9 mouse cellular contexts compared by ENCODE assay signal in genomic region chr17:57248771-57249170, GRCm38 (mm10). TPM values are rescaled to one million over a fixed set of nuclear protein-coding genes. Genes with fewer than 3 reads are reported as not detected.
DNase-seq lines count a peak whose midpoint lies in the region; ATAC-seq and TF ChIP-seq lines count a peak whose summit lies in the region.
"Had no signal": no experiment of that assay in that cellular context is flagged by ENCODE, and none has a peak within 500 bp of the region (broad histone marks: within the 10 kb centered on the region; RNA-seq: fewer than 3 reads in every experiment).

No protein-coding gene starts in this region.

- 7% methylated on average over 13 of the region's 13 CpGs for WGBS in liver, adult 2 months
- WGBS in hindbrain, embryonic 11.5 days: 11% methylated on average over 13 of the region's 13 CpGs
- 7% methylated on average over 13 of the region's 13 CpGs for WGBS in liver, embryonic 15.5 days (ENCODE audit: insufficient replicate concordance)
- WGBS in stomach, embryonic 14.5 days: 13% methylated on average over 13 of the region's 13 CpGs

- DNase-seq in liver, adult 2 months (ENCODE audit: extremely low read depth, low read depth, low spot score): no peak
- no peak for DNase-seq in liver
- DNase-seq in hindbrain, embryonic 11.5 days (ENCODE audit: low spot score): no peak
- no peak for DNase-seq in right cerebral cortex, postnatal 25 days
- no peak for DNase-seq in frontal cortex, postnatal 25 days (ENCODE audit: low spot score in 2 of 2)

- peak overlapping the region; percentile 6 for H3K4me3 ChIP-seq in liver, adult 2 months (ENCODE audit: insufficient read depth, low read depth, low read length)
- H3K4me3 ChIP-seq in cortical plate, adult 2 months (ENCODE audit: insufficient read depth, low read length): peak overlapping the region; percentile 48; the same call in 1 of the 2 replicates
- peak overlapping the region; percentile 60 for H3K4me3 ChIP-seq in hindbrain, embryonic 11.5 days (ENCODE audit: low read depth, low read length)
- peak overlapping the region; percentile 70 for H3K4me3 ChIP-seq in liver, embryonic 15.5 days (replicated peaks)
- peak overlapping the region; percentile 81 for H3K4me3 ChIP-seq in stomach, embryonic 14.5 days (ENCODE audit: low read depth, low read length)

- H3K9me3 ChIP-seq in hindbrain, embryonic 11.5 days (ENCODE audit: control insufficient read depth, low read length): no peaks in the 10 kb centered on the region
- H3K9me3 ChIP-seq in liver, embryonic 15.5 days (replicated peaks): no peaks in the 10 kb centered on the region
- no peaks in the 10 kb centered on the region for H3K9me3 ChIP-seq in stomach, embryonic 14.5 days (ENCODE audit: control insufficient read depth, low read depth, low read length)

- H3K4me2 ChIP-seq in hindbrain, embryonic 11.5 days (replicated peaks; ENCODE audit: low read depth, low read length): peak overlapping the region; percentile 82
- peak overlapping the region; percentile 77 for H3K4me2 ChIP-seq in liver, embryonic 15.5 days
- H3K4me2 ChIP-seq in stomach, embryonic 14.5 days (replicated peaks; ENCODE audit: low read depth, low read length): peak overlapping the region; percentile 61

- peak overlapping the region; percentile 70 for H3K9ac ChIP-seq in liver, adult 2 months (ENCODE audit: low read depth, low read length)
- H3K9ac ChIP-seq in hindbrain, embryonic 11.5 days (ENCODE audit: low read depth, low read length): peak overlapping the region; percentile 32; the same call in 1 of the 2 replicates
- peak overlapping the region; percentile 64 for H3K9ac ChIP-seq in liver, embryonic 15.5 days
- 0 out of 2 replicates have a peak overlapping the region, but pooled peaks have one; percentile 11 for H3K9ac ChIP-seq in stomach, embryonic 14.5 days (replicated peaks; ENCODE audit: low read depth, low read length)

- H3K79me2 ChIP-seq in liver, adult 2 months (ENCODE audit: control insufficient read depth, insufficient read depth, low read length): no peaks in the 10 kb centered on the region

- ATAC-seq in hindbrain, embryonic 11.5 days (ENCODE audit: low FRiP score): no peak
- ATAC-seq in liver, embryonic 15.5 days (ENCODE audit: insufficient read depth): no peak
- ATAC-seq in stomach, embryonic 14.5 days (ENCODE audit: insufficient number of reproducible peaks, insufficient read depth, low FRiP score, low read depth): no peak

- peak overlapping the region; percentile 84 for H3K27ac ChIP-seq in liver, adult 2 months (replicated peaks; ENCODE audit: insufficient read depth, low read depth, low read length)
- H3K27ac ChIP-seq in cortical plate, adult 2 months (ENCODE audit: insufficient read depth, low read length): peak overlapping the region; percentile 7; the same call in 1 of the 2 replicates
- H3K27ac ChIP-seq in hindbrain, embryonic 11.5 days (ENCODE audit: low read depth, low read length): peak overlapping the region; percentile 87
- H3K27ac ChIP-seq in liver, embryonic 15.5 days (replicated peaks): peak overlapping the region; percentile 85
- H3K27ac ChIP-seq in stomach, embryonic 14.5 days (ENCODE audit: low read length): peak overlapping the region; percentile 90

- no peaks in the 10 kb centered on the region for H3K27me3 ChIP-seq in liver, adult 2 months (ENCODE audit: control insufficient read depth, insufficient read depth, low read length)
- H3K27me3 ChIP-seq in hindbrain, embryonic 11.5 days (ENCODE audit: control insufficient read depth, insufficient read depth, low read length): no peaks in the 10 kb centered on the region
- H3K27me3 ChIP-seq in liver, embryonic 15.5 days: peaks cover 22% of the 10 kb centered on the region
- H3K27me3 ChIP-seq in stomach, embryonic 14.5 days (ENCODE audit: control insufficient read depth, insufficient read depth, low read length): no peaks in the 10 kb centered on the region

- H3K36me3 ChIP-seq in liver, adult 2 months (ENCODE audit: control insufficient read depth, insufficient read depth, low read length): no peaks in the 10 kb centered on the region
- no peaks in the 10 kb centered on the region for H3K36me3 ChIP-seq in hindbrain, embryonic 11.5 days (ENCODE audit: control insufficient read depth, insufficient read depth, low read length)
- H3K36me3 ChIP-seq in liver, embryonic 15.5 days (replicated peaks): 0 out of 2 replicates have a peak, but pooled peaks cover 4% of the 10 kb centered on the region
- H3K36me3 ChIP-seq in stomach, embryonic 14.5 days (ENCODE audit: control insufficient read depth, insufficient read depth, low read length): peaks cover 5% of the 10 kb centered on the region

- no peak for TF ChIP-seq CTCF in liver, adult 2 months (IDR thresholded peaks at IDR 0.05; ENCODE audit: low read depth, low read length)
- no peak for TF ChIP-seq CTCF in cortical plate, adult 2 months (IDR thresholded peaks at IDR 0.05; ENCODE audit: extremely low read depth, insufficient read depth, low read length)

- TF ChIP-seq POLR2A in liver, adult 2 months (IDR thresholded peaks at IDR 0.05; ENCODE audit: extremely low read depth, insufficient read depth, low read length): no peak
- no peak for TF ChIP-seq POLR2A in cortical plate, adult 2 months (IDR thresholded peaks at IDR 0.05; ENCODE audit: extremely low read depth, insufficient read depth, low read length)

- peaks cover 15% of the 10 kb centered on the region for H3K4me1 ChIP-seq in liver, adult 2 months (ENCODE audit: control insufficient read depth, insufficient read depth, low read length)
- peaks cover 2% of the 10 kb centered on the region; the same call in 1 of the 2 replicates for H3K4me1 ChIP-seq in cortical plate, adult 2 months (ENCODE audit: control insufficient read depth, insufficient read depth, low read length)
- H3K4me1 ChIP-seq in hindbrain, embryonic 11.5 days (replicated peaks; ENCODE audit: control insufficient read depth, insufficient read depth, low read length): peaks cover 12% of the 10 kb centered on the region
- H3K4me1 ChIP-seq in liver, embryonic 15.5 days (replicated peaks): peaks cover 46% of the 10 kb centered on the region
- peaks cover 21% of the 10 kb centered on the region for H3K4me1 ChIP-seq in stomach, embryonic 14.5 days (ENCODE audit: control insufficient read depth, insufficient read depth, low read length)

RNA-seq across cellular contexts. Expression of gene Trip10, which starts 0.5 kb away (rescaled TPM):
- total RNA-seq in liver, adult 2 months (2014; rRNA removed): 4.6 and 5.1 TPM in 2 replicates
- polyA plus RNA-seq in liver, adult 2 months (2012; rRNA removed): 4.8 and 7.2 TPM in 2 replicates
- polyA plus RNA-seq in cortical plate, adult 2 months (2012; rRNA removed): 10.1 and 11.2 TPM in 2 replicates
- 21.8 and 21.9 TPM in 2 replicates for polyA plus RNA-seq in hindbrain, embryonic 11.5 days (2014; fragmentation: Nextera tagmentation; extraction: Ambion mirVana)
- 8.1 and 9.8 TPM in 2 replicates for polyA plus RNA-seq in liver, embryonic 15.5 days (2015; fragmentation: Nextera tagmentation; extraction: Ambion mirVana)
- 33.4 and 35.4 TPM in 2 replicates for polyA plus RNA-seq in stomach, embryonic 14.5 days (2014; fragmentation: Nextera tagmentation; extraction: Ambion mirVana)

RNA-seq across cellular contexts. Expression of gene Gpr108, which starts 0.5 kb away (rescaled TPM):
- total RNA-seq in liver, adult 2 months (2014; rRNA removed): 10.7 and 11.7 TPM in 2 replicates
- polyA plus RNA-seq in liver, adult 2 months (2012; rRNA removed): 19.3 and 23.7 TPM in 2 replicates
- 28.8 and 29.7 TPM in 2 replicates for polyA plus RNA-seq in cortical plate, adult 2 months (2012; rRNA removed)
- polyA plus RNA-seq in hindbrain, embryonic 11.5 days (2014; fragmentation: Nextera tagmentation; extraction: Ambion mirVana): 23.5 and 23.9 TPM in 2 replicates
- 11.9 and 12.0 TPM in 2 replicates for polyA plus RNA-seq in liver, embryonic 15.5 days (2015; fragmentation: Nextera tagmentation; extraction: Ambion mirVana)
- polyA plus RNA-seq in stomach, embryonic 14.5 days (2014; fragmentation: Nextera tagmentation; extraction: Ambion mirVana): 38.6 and 40.6 TPM in 2 replicates

RNA-seq across cellular contexts. Expression of gene C3, which starts 20.8 kb away (rescaled TPM):
- total RNA-seq in liver, adult 2 months (2014; rRNA removed): 5,384 and 7,708 TPM in 2 replicates
- polyA plus RNA-seq in liver, adult 2 months (2012; rRNA removed): 3,773 and 3,833 TPM in 2 replicates
- polyA plus RNA-seq in cortical plate, adult 2 months (2012; rRNA removed): 0.17 and 0.32 TPM in 2 replicates
- 0.36 and 0.82 TPM in 2 replicates for polyA plus RNA-seq in hindbrain, embryonic 11.5 days (2014; fragmentation: Nextera tagmentation; extraction: Ambion mirVana)
- polyA plus RNA-seq in liver, embryonic 15.5 days (2015; fragmentation: Nextera tagmentation; extraction: Ambion mirVana): 369 and 468 TPM in 2 replicates
- polyA plus RNA-seq in stomach, embryonic 14.5 days (2014; fragmentation: Nextera tagmentation; extraction: Ambion mirVana): 0.48 and 1.4 TPM in 2 replicates

RNA-seq across cellular contexts. Expression of gene Vav1, which starts 30.1 kb away (rescaled TPM):
- total RNA-seq in liver, adult 2 months (2014; rRNA removed): 2.7 and 2.9 TPM in 2 replicates
- polyA plus RNA-seq in liver, adult 2 months (2012; rRNA removed): 1.3 and 1.9 TPM in 2 replicates
- polyA plus RNA-seq in cortical plate, adult 2 months (2012; rRNA removed): 3.6 TPM in 2 replicates
- 2.5 and 2.6 TPM in 2 replicates for polyA plus RNA-seq in hindbrain, embryonic 11.5 days (2014; fragmentation: Nextera tagmentation; extraction: Ambion mirVana)
- polyA plus RNA-seq in liver, embryonic 15.5 days (2015; fragmentation: Nextera tagmentation; extraction: Ambion mirVana): 13.8 and 14.5 TPM in 2 replicates
- polyA plus RNA-seq in stomach, embryonic 14.5 days (2014; fragmentation: Nextera tagmentation; extraction: Ambion mirVana): 1.8 and 2.7 TPM in 2 replicates

RNA-seq across cellular contexts. Expression of gene Tnfsf14, which starts 54.8 kb away (rescaled TPM):
- 0.27 and 0.28 TPM in 2 replicates for total RNA-seq in liver, adult 2 months (2014; rRNA removed)
- polyA plus RNA-seq in liver, adult 2 months (2012; rRNA removed): 0.42 and 0.75 TPM in 2 replicates
- 0.08 TPM in 1 of 2 replicates, not detected in the other for polyA plus RNA-seq in cortical plate, adult 2 months (2012; rRNA removed)
- polyA plus RNA-seq in hindbrain, embryonic 11.5 days (2014; fragmentation: Nextera tagmentation; extraction: Ambion mirVana): 0.09 TPM in 1 of 2 replicates, not detected in the other
- 1.3 and 1.4 TPM in 2 replicates for polyA plus RNA-seq in liver, embryonic 15.5 days (2015; fragmentation: Nextera tagmentation; extraction: Ambion mirVana)
- 0.31 TPM in 1 of 2 replicates, not detected in the other for polyA plus RNA-seq in stomach, embryonic 14.5 days (2014; fragmentation: Nextera tagmentation; extraction: Ambion mirVana)
- total RNA-seq: left cerebral cortex, postnatal 25 days had no signal

Comparison
In these comparisons a context has a peak if more than half of its experiments do, and no peak if none do; other contexts are left out.
1. H3K27ac ChIP-seq: peak in every context shown above with its lines; median percentile 90 in stomach, embryonic 14.5 days; 87 in hindbrain, embryonic 11.5 days; 85 in liver, embryonic 15.5 days; 84 in liver, adult 2 months; 7 in cortical plate, adult 2 months.
2. H3K4me3 ChIP-seq: peak in every context shown above with its lines; median percentile 81 in stomach, embryonic 14.5 days; 70 in liver, embryonic 15.5 days; 60 in hindbrain, embryonic 11.5 days; 48 in cortical plate, adult 2 months; 6 in liver, adult 2 months.
3. H3K9ac ChIP-seq: peak in every context shown above with its lines; median percentile 70 in liver, adult 2 months; 64 in liver, embryonic 15.5 days; 32 in hindbrain, embryonic 11.5 days; 11 in stomach, embryonic 14.5 days.
4. RNA of gene C3, which starts 20.8 kb away (polyA plus RNA-seq): 3,773 to 3,833 TPM in liver, adult 2 months and 369 to 468 TPM in liver, embryonic 15.5 days; 0.48 to 1.4 TPM in stomach, embryonic 14.5 days, 0.36 to 0.82 TPM in hindbrain, embryonic 11.5 days and 0.17 to 0.32 TPM in cortical plate, adult 2 months; every median in the first group is over 100 times any median in the second.
5. Peak in every context shown above with its lines, with median percentiles within 50 percentile points of each other: H3K4me2 ChIP-seq.